Mouse (Mus musculus) adrenal gland, postnatal 4 days (tissue): ENCODE measurements around the gene Tor3a. TPM values are rescaled to one million over a fixed set of nuclear protein-coding genes. Genes with fewer than 3 reads are reported as not detected.
"Not testable (repeated sequence)": the region's sequence is repeated elsewhere in the genome, so short reads cannot be mapped to it uniquely, and the experiment has no call there.

Experiments used
- DNase-seq, 2 experiments: peaks; one replicate each; pipeline ENCODE4 v3.0.0; 2021 to 2022; ENCODE audit warnings: low spot score in 2 of 2, mixed read lengths in 2 of 2
- total RNA-seq, 2 experiments: library from RNA; stranded (reverse); gene quantifications; 2 replicates each; pipeline ENCODE4 v1.2.3; 2021

Gene Tor3a
- total RNA-seq, 2 experiments from 2014 or later: 15.7 to 17.1 TPM

- DNase-seq: no peak
Observed at GRCm38 (mm10) chr1:156672720-156673475, 1.3 kb downstream of the Tor3a start.

GRCm38 (mm10) chr1:156671921-156672320 lies 2.2 kb downstream of the Tor3a start:
- no peak for DNase-seq

- DNase-seq: no peak
Observed at GRCm38 (mm10) chr1:156669208-156669983, 4.8 kb downstream of the Tor3a start.

GRCm38 (mm10) chr1:156668602-156669001 lies 5.6 kb downstream of the Tor3a start:
- no peak for DNase-seq

GRCm38 (mm10) chr1:156667141-156667926 lies 6.8 kb downstream of the Tor3a start:
- no peak for DNase-seq

- no peak for DNase-seq
Observed at GRCm38 (mm10) chr1:156665777-156666176, 8.4 kb downstream of the Tor3a start.

- not testable (repeated sequence) for DNase-seq
Observed at GRCm38 (mm10) chr1:156660660-156661236, 13.4 kb downstream of the Tor3a start.

- no peak for DNase-seq
Observed at GRCm38 (mm10) chr1:156659906-156660659, 14.1 kb downstream of the Tor3a start.

- no peak for DNase-seq
Observed at GRCm38 (mm10) chr1:156658676-156659075, 15.5 kb downstream of the Tor3a start.

GRCm38 (mm10) chr1:156657523-156657922 lies 16.6 kb downstream of the Tor3a start:
- no peak for DNase-seq

GRCm38 (mm10) chr1:156654735-156655530 lies 19.2 kb downstream of the Tor3a start:
- no peak for DNase-seq

- DNase-seq: no peak
Observed at GRCm38 (mm10) chr1:156652189-156652822, 21.9 kb downstream of the Tor3a start.

GRCm38 (mm10) chr1:156650631-156651030 lies 23.5 kb downstream of the Tor3a start:
- DNase-seq: no peak

- no peak for DNase-seq
Observed at GRCm38 (mm10) chr1:156648705-156649104, 25.5 kb downstream of the Tor3a start.

GRCm38 (mm10) chr1:156645971-156646370 lies 28.2 kb downstream of the Tor3a start:
- DNase-seq: no peak

- no peak for DNase-seq
Observed at GRCm38 (mm10) chr1:156644780-156645523, 29.2 kb downstream of the Tor3a start.

GRCm38 (mm10) chr1:156644061-156644460 lies 30.1 kb downstream of the Tor3a start:
- no peak for DNase-seq

- no peak for DNase-seq
Observed at GRCm38 (mm10) chr1:156642813-156643212, 31.3 kb downstream of the Tor3a start.
